Mouse (Mus musculus): ENCODE data around the gene Zdhhc14. TPM values are rescaled to one million over a fixed set of nuclear protein-coding genes. Genes with fewer than 3 reads are reported as not detected.
A peak's percentile ranks its signal among the peaks of the same experiment; 100 is the strongest.

Gene Zdhhc14
- total RNA-seq, 2 experiments from 2014 or later = 38.3 to 56.1 TPM

DNA sequence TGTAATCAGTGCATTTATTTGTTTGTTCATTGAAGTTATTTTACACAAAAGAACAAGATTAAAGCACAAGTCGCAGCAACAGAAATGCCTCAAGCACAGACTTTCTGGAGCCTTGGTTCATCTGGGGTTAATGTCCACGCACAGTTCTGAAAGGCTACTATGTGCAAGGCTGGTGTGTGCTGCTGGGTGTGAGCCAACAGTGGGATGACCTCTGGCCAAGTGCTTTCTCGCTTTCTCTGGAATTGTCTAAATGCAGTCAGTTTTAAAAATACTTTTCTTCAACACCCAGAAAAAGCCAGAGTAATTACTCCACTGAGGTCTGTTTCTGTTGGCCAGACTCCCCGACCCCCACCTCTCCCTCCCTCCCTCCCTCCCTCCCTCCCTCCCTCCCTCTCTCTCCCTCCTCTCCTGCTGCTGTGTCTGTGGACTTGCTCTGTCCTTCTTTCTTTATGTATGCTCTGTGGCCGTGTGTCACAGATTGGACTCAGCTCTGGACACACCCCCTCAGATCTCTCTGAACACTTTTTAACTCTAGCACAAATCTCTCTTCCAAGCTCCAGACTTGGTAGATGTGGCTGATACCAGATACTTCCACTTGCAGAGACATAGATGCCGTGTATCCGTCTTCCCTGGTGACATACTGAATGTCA lies 206.2 kb downstream of the Zdhhc14 start:
- no peak for DNase-seq (ENCODE audit: low spot score in 2 of 2)
- intact Hi-C loops (cut with DNase I) = no loop called here

DNA sequence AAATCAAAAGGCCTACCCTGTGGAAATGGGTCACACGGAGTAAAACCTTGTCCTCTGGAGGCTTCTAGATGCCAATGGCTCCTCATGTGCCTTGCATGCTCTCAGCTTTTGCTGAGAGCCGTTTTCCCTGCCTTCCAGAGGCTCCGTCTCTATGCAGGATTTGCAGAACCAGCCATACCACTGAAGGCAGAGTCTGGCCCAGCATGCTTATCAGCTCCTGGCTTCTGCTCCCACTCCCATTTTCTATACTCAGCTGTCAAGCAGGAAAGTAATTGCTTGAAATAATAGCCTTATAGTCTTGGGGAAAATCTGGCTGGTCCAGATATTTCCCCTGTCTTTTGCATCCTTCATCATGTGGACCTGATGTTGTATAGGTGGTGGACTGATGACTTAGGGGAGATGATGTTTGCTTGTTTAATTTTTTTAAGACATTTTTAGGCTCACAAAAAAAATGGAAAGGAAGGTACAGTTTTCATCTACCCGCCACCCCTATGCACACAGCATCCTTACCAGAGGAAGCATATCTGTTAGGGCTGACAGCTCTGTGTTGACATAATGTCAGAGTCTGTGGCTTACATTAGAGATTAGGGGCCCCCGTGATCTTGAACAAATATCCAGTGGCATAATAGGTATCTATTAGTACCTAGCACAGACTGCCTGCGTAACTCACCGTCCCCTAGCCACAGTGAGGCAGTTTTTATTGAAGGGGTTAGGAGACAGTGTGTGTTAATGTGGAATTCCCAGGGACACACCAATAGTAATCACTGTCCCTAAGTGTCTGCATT lies 218.2 kb downstream of the Zdhhc14 start:
- no peak for DNase-seq (ENCODE audit: low spot score in 2 of 2)
- intact Hi-C loops (cut with DNase I) = no loop called here

GRCm38 (mm10) chr17:5711861-5712260 lies 219.5 kb downstream of the Zdhhc14 start:
- intact Hi-C loops (cut with DNase I) = no loop called here
- DNase-seq (ENCODE audit: low spot score in 2 of 2) = no peak

DNA sequence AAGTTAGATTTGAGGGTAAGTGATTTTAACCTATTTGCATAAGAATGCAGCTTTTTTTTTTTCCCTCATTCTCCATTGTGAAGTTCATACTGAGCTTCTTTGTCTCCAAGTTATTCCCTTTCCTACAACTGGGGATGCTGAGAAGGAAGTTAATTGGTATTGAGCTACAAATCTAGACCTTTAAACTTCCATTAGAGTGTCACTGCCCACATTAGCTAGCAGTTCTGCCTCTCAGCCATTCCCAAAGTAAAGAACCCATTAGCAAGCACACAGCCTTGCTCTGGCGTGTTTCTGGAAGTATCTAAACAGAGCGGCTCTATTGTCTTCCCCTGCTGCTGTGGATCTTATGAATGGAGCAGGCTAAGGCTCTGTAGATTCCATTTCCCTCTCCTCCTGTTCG lies 220.8 kb downstream of the Zdhhc14 start:
- intact Hi-C loops (cut with DNase I) = no loop called here
- DNase-seq (ENCODE audit: low spot score in 2 of 2) = no peak

GRCm38 (mm10) chr17:5716912-5717311 lies 224.6 kb downstream of the Zdhhc14 start:
- DNase-seq (ENCODE audit: low spot score in 2 of 2) = no peak
- intact Hi-C loops (cut with DNase I) = no loop called here

- DNase-seq (ENCODE audit: low spot score in 2 of 2) = no peak
- intact Hi-C loops (cut with DNase I) = no loop called here
Measured at GRCm38 (mm10) chr17:5718768-5719387, 226.5 kb downstream of the Zdhhc14 start.

- no peak for DNase-seq (ENCODE audit: low spot score in 2 of 2)
- intact Hi-C loops (cut with DNase I) = no loop called here
Measured at GRCm38 (mm10) chr17:5722802-5723201, 230.4 kb downstream of the Zdhhc14 start.

DNA sequence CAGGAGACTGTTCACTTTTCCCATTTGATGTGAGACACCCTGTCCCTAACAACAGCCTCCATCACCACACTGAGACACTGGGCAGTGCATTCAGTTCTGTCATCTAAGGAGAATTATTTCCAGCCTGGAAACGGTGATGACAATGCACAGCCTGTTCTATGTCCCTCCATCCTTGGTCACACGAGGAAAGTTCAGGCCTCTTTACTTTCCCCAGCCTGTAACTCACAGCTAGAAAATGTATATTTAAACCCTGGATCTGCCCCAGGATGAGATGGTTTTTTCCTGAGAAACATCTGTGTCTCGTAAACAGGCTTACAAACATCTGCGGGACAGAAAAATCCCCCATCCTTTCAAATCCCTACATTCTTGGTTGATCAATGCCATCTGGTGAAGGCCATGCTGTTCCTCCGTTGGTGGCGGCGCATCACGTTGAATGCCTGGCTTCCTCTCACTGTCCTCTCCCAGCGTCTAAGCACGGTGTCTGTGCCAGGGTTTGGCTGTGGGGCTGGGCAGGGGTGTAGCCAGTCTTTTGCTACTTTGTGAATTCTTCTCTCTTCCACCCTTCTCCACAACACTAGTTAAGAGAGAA lies 231.3 kb downstream of the Zdhhc14 start:
- no peak for DNase-seq (ENCODE audit: low spot score in 2 of 2)
- intact Hi-C loops (cut with DNase I) = no loop called here

DNA sequence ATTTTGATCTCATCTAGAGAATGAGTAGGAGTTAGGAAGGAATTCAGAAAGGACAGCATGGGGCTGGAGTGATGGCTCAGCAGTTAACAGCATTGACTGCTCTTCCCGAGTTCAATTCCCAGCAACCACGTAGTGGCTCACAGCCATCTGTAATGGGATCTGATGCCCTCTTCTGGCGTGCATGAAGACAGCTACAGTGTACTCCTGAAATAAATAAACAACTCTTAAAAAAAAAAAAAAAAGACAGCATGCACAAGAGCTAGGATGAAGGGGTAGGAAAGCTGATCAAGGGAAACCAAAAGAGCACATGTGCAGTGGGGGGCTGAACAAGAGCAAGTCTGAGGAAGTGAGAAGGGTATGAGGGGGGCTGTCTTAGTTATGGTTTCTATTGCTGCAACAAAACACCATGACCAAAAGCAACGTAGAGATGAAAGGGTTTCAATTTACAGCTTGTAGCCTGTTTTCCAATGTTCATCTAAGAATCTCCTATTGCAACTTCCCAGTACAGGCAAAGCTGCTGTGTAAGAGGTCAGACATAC lies 237.3 kb downstream of the Zdhhc14 start:
- DNase-seq (ENCODE audit: low spot score in 2 of 2) = no peak
- intact Hi-C loops (cut with DNase I) = loop anchor here (5.0 kb wide), 1 partner anchor 237 kb away; the partner anchor contains the start of gene Zdhhc14

DNA sequence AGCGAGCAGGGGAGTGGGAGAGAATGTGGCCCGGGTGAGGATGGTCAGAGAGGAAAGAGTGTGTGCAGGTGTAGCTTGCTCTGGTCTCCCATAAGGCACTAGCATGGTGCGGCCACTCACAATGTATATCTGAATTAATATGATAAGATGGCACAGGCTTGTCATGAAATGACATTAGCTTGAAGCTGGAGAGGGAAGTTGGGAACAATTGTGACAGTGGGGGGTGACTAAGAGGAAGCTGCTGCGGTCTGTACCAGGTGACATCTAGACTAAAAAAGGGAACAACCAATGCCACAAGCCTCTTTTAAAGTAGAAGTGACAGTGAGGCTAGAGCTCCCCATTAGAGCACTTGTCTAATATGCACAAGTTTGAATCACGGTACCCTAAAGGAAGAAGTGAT lies 238.2 kb downstream of the Zdhhc14 start:
- intact Hi-C loops (cut with DNase I) = loop anchor here (5.0 kb wide), 1 partner anchor 238 kb away; the partner anchor contains the start of gene Zdhhc14
- DNase-seq (ENCODE audit: low spot score in 2 of 2) = no peak

GRCm38 (mm10) chr17:5733400-5733799 lies 241.0 kb downstream of the Zdhhc14 start:
- intact Hi-C loops (cut with DNase I) = loop anchor here (5.0 kb wide), 1 partner anchor 241 kb away; the partner anchor contains the start of gene Zdhhc14
- DNase-seq (ENCODE audit: low spot score in 2 of 2) = peak; percentile 21 to 27

DNA sequence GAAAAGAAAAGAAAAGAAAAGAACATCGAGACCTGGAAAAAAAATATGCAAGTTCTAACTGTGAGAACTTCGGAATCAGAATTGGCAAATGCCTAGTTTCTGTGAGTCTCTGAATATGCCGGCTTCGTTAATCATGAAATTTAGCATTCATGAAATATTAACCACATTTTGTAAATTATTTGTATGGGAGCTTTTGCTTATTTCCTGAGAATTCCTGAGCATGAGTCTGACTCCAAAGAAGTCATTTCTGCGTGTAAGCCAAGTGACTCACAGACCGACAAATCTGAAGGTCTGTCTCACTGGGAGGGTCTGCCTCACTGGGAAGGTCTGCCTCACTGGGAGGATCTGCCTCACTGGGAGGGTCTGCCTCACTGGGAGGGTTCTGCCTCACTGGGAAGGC lies 248.7 kb downstream of the Zdhhc14 start:
- DNase-seq (ENCODE audit: low spot score in 2 of 2) = no peak
- intact Hi-C loops (cut with DNase I) = no loop called here

- intact Hi-C loops (cut with DNase I) = no loop called here
- no peak for DNase-seq (ENCODE audit: low spot score in 2 of 2)
Measured at GRCm38 (mm10) chr17:5744016-5744415, 251.7 kb downstream of the Zdhhc14 start.

- no peak for DNase-seq (ENCODE audit: low spot score in 2 of 2)
- intact Hi-C loops (cut with DNase I) = no loop called here
Measured at GRCm38 (mm10) chr17:5746378-5746777, 254.0 kb downstream of the Zdhhc14 start.

GRCm38 (mm10) chr17:5747539-5748500 lies 255.5 kb downstream of the Zdhhc14 start:
- no peak for DNase-seq (ENCODE audit: low spot score in 2 of 2)
- intact Hi-C loops (cut with DNase I) = no loop called here

DNA sequence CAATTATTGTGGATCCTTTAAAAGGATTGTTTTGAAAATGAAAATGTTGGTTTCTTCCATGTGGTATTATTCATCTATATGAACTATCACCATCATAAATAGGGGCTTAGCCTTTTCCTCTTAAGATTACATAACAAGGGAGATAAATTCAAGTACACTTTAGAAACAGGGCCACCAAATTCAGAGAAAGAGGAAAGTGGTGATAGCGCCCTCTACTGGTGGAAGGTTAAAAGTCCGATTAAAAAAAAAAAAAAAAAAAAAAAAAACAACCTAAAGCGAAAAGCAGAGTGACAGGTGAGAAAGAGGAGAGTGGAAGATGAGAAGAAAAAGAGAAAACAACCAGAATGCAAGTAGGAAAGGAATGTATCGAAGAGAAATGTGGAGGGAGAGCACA lies 256.1 kb downstream of the Zdhhc14 start:
- intact Hi-C loops (cut with DNase I) = no loop called here
- no peak for DNase-seq (ENCODE audit: low spot score in 2 of 2)

- DNase-seq (ENCODE audit: low spot score in 2 of 2) = no peak
- intact Hi-C loops (cut with DNase I) = loop anchor here (5.0 kb wide), 1 partner anchor 258 kb away; the partner anchor contains the start of gene Zdhhc14
Measured at GRCm38 (mm10) chr17:5750278-5750677, 257.9 kb downstream of the Zdhhc14 start.

DNA sequence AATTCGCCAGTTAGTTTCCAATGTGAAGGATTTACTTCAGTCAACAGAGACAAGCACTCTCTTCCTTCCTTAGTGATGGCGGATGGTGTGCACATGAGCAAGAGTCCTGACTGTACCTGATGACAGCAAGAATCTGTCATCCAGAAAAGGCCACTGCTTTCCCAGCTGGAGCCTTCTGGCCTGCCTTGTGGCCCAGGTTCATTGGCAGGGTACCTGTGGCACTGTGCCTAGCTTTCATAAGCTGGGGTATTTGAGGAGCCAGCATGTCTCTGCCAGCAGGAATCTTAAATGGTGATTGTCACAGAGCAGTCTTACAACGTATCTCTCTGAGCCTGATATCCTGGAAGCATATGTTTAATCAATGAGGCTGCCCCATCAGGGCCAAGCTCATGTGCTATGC lies 258.7 kb downstream of the Zdhhc14 start:
- intact Hi-C loops (cut with DNase I) = loop anchor here (5.0 kb wide), 1 partner anchor 259 kb away; the partner anchor contains the start of gene Zdhhc14
- DNase-seq (ENCODE audit: low spot score in 2 of 2) = no peak

DNA sequence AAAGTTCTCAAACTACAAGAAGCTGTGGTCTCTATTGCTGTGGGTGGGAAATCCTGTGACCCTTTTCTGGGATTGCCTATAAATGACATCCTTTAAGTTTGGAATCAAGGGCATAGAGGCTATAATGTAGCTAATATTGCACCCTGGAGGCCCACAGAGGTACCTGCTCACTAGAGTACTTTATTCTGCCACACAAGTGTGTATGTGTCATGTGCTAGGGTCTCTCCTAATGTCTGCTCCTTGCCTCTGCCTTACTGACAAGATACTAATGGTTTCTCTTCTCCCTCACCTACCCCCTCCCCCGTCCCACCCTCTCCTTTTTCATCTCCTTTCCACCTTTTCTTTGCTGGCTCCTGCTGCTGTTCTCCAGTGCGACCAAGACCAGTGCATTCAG lies 260.0 kb downstream of the Zdhhc14 start:
- DNase-seq (ENCODE audit: low spot score in 2 of 2) = no peak
- intact Hi-C loops (cut with DNase I) = loop anchor here (2.0 to 5.0 kb wide), 2 partner anchors 260 to 312 kb away; partner anchors contain the start of genes Tmem242 and Zdhhc14
